Mouse (Mus musculus): ENCODE results near the gene Abca2. TPM values are rescaled to one million over a fixed set of nuclear protein-coding genes. Genes with fewer than 3 reads are reported as not detected.

The Abca2 gene
- polyA plus RNA-seq, 1 experiment from 2014 or later: 3.8 TPM

GRCm38 (mm10) chr2:25452951-25453350, 24.4 kb downstream of the Abca2 start:
- Histone ChIP-seq H3K4me2 (replicated peaks) (no peak overlapping the region), H3K4me3 (no peak overlapping the region), H3K27ac (no peak overlapping the region), H3K4me1 (no peaks in the 10 kb centered on the region), H3K36me3 (peaks cover 3% of the 10 kb centered on the region; the same call in 1 of the 2 replicates), H3K9ac (no peak overlapping the region), H3K9me3 (no peaks in the 10 kb centered on the region), H3K27me3 (no peaks in the 10 kb centered on the region)
- ATAC-seq (ENCODE audit: low FRiP score, low read depth): no peak
- WGBS: 31% methylated on average over 1 of the region's 1 CpGs

- Histone ChIP-seq H3K27ac (no peak within 1 kb of the TSS), H3K4me2 (replicated peaks) (no peak within 1 kb of the TSS), H3K4me1 (peaks cover 19% of the 10 kb centered on the region), H3K9ac (no peak within 1 kb of the TSS), H3K27me3 (no peaks in the 10 kb centered on the region), H3K4me3 (no peak within 1 kb of the TSS), H3K36me3 (peaks cover 15% of the 10 kb centered on the region), H3K9me3 (no peaks in the 10 kb centered on the region)
- 57% methylated on average over 14 of the region's 14 CpGs for WGBS
- no peak for ATAC-seq (ENCODE audit: low FRiP score, low read depth)
Observed at GRCm38 (mm10) chr2:25456205-25456953, 27.9 kb downstream of the Abca2 start, which contains the start of gene Clic3. Gene Clic3, plus strand, starts transcription at chr2:25456838.

- no peak overlapping the region for H3K4me3 ChIP-seq
- no peaks in the 10 kb centered on the region for H3K9me3 ChIP-seq
- no peak for ATAC-seq (ENCODE audit: low FRiP score, low read depth)
- no peak overlapping the region for H3K9ac ChIP-seq
- WGBS: 85% methylated on average over 9 of the region's 9 CpGs
- peaks cover 15% of the 10 kb centered on the region for H3K36me3 ChIP-seq
- H3K4me1 ChIP-seq: peaks cover 21% of the 10 kb centered on the region
- H3K4me2 ChIP-seq (replicated peaks): no peak overlapping the region
- H3K27ac ChIP-seq: no peak overlapping the region
- H3K27me3 ChIP-seq: no peaks in the 10 kb centered on the region
Observed at GRCm38 (mm10) chr2:25457022-25457896, 28.8 kb downstream of the Abca2 start.

GRCm38 (mm10) chr2:25458911-25459310, 30.4 kb downstream of the Abca2 start:
- H3K9me3 ChIP-seq: no peaks in the 10 kb centered on the region
- H3K4me2 ChIP-seq (replicated peaks): 0 out of 2 replicates have a peak overlapping the region, but pooled peaks have one; percentile 87
- no peaks in the 10 kb centered on the region for H3K27me3 ChIP-seq
- no peak for ATAC-seq (ENCODE audit: low FRiP score, low read depth)
- peaks cover 15% of the 10 kb centered on the region for H3K36me3 ChIP-seq
- H3K4me1 ChIP-seq: peaks cover 21% of the 10 kb centered on the region
- WGBS: 73% methylated on average over 5 of the region's 5 CpGs
- H3K9ac ChIP-seq: no peak overlapping the region
- H3K4me3 ChIP-seq: no peak overlapping the region
- H3K27ac ChIP-seq: no peak overlapping the region

GRCm38 (mm10) chr2:25460135-25460534, 31.6 kb downstream of the Abca2 start:
- 37% methylated on average over 5 of the region's 5 CpGs for WGBS
- ATAC-seq (ENCODE audit: low FRiP score, low read depth): peak; percentile 17

GRCm38 (mm10) chr2:25460551-25461309, 32.2 kb downstream of the Abca2 start, which contains the start of gene Paxx:
Gene Paxx, minus strand, starts transcription at chr2:25461094.
- Histone ChIP-seq H3K9ac (peak within 1 kb of the TSS; percentile 77), H3K36me3 (peaks cover 15% of the 10 kb centered on the region), H3K4me2 (replicated peaks) (peak within 1 kb of the TSS; percentile 87), H3K4me1 (peaks cover 25% of the 10 kb centered on the region), H3K27ac (peak within 1 kb of the TSS; percentile 82), H3K9me3 (no peaks in the 10 kb centered on the region), H3K4me3 (peak within 1 kb of the TSS; percentile 75), H3K27me3 (no peaks in the 10 kb centered on the region)
- under 1% methylated on average over 48 of the region's 48 CpGs for WGBS
- peak; percentile 89 for ATAC-seq (ENCODE audit: low FRiP score, low read depth)

More at GRCm38 (mm10) chr2:25460135-25460534, 31.6 kb downstream of the Abca2 start:
- Histone ChIP-seq H3K9me3 (no peaks in the 10 kb centered on the region), H3K4me3 (peak overlapping the region; percentile 75), H3K9ac (peak overlapping the region; percentile 77), H3K4me2 (replicated peaks) (peak overlapping the region; percentile 87), H3K27me3 (no peaks in the 10 kb centered on the region), H3K4me1 (peaks cover 21% of the 10 kb centered on the region), H3K36me3 (peaks cover 15% of the 10 kb centered on the region), H3K27ac (peak overlapping the region; percentile 82)

GRCm38 (mm10) chr2:25461407-25461806, 32.9 kb downstream of the Abca2 start:
- Histone ChIP-seq H3K4me2 (replicated peaks) (peak overlapping the region; percentile 87), H3K9me3 (no peaks in the 10 kb centered on the region), H3K27ac (peak overlapping the region; percentile 82; the same call in 1 of the 2 replicates), H3K4me3 (peak overlapping the region; percentile 75), H3K27me3 (no peaks in the 10 kb centered on the region), H3K36me3 (peaks cover 15% of the 10 kb centered on the region), H3K9ac (peak overlapping the region; percentile 62), H3K4me1 (peaks cover 28% of the 10 kb centered on the region)
- ATAC-seq (ENCODE audit: low FRiP score, low read depth): no peak
- WGBS: 29% methylated on average over 3 of the region's 3 CpGs

GRCm38 (mm10) chr2:25463630-25464029, 35.1 kb downstream of the Abca2 start:
- 86% methylated on average over 3 of the region's 3 CpGs for WGBS
- H3K27ac ChIP-seq: no peak overlapping the region
- peaks cover 6% of the 10 kb centered on the region for H3K36me3 ChIP-seq
- H3K9me3 ChIP-seq: no peaks in the 10 kb centered on the region
- H3K4me1 ChIP-seq: peaks cover 28% of the 10 kb centered on the region
- no peak overlapping the region for H3K4me2 ChIP-seq (replicated peaks)
- no peak for ATAC-seq (ENCODE audit: low FRiP score, low read depth)
- no peak overlapping the region for H3K9ac ChIP-seq
- no peak overlapping the region for H3K4me3 ChIP-seq
- no peaks in the 10 kb centered on the region for H3K27me3 ChIP-seq

- 0 out of 2 replicates have a peak overlapping the region, but pooled peaks have one; percentile 45 for H3K9ac ChIP-seq
- no peak overlapping the region for H3K4me2 ChIP-seq (replicated peaks)
- H3K9me3 ChIP-seq: no peaks in the 10 kb centered on the region
- no peaks in the 10 kb centered on the region for H3K27me3 ChIP-seq
- H3K4me1 ChIP-seq: peaks cover 22% of the 10 kb centered on the region
- 86% methylated on average over 2 of the region's 2 CpGs for WGBS
- H3K36me3 ChIP-seq: no peaks in the 10 kb centered on the region
- ATAC-seq (ENCODE audit: low FRiP score, low read depth): no peak
- H3K4me3 ChIP-seq: no peak overlapping the region
- no peak overlapping the region for H3K27ac ChIP-seq
Observed at GRCm38 (mm10) chr2:25465256-25465655, 36.8 kb downstream of the Abca2 start.

GRCm38 (mm10) chr2:25465816-25466635, 37.5 kb downstream of the Abca2 start:
- no peak for ATAC-seq (ENCODE audit: low FRiP score, low read depth)
- WGBS: 34% methylated on average over 10 of the region's 10 CpGs
- H3K4me1 ChIP-seq: peaks cover 20% of the 10 kb centered on the region
- no peaks in the 10 kb centered on the region for H3K36me3 ChIP-seq
- 0 out of 2 replicates have a peak overlapping the region, but pooled peaks have one; percentile 45 for H3K9ac ChIP-seq
- no peaks in the 10 kb centered on the region for H3K9me3 ChIP-seq
- H3K4me2 ChIP-seq (replicated peaks): no peak overlapping the region
- no peak overlapping the region for H3K27ac ChIP-seq
- H3K27me3 ChIP-seq: no peaks in the 10 kb centered on the region
- H3K4me3 ChIP-seq: no peak overlapping the region

All from limb, embryonic 13.5 days (tissue).